Mouse (Mus musculus) gastrocnemius, adult 18-20 months (tissue): ENCODE results near the gene Gm10750. TPM values are rescaled to one million over a fixed set of nuclear protein-coding genes. Genes with fewer than 3 reads are reported as not detected.
"Not testable (repeated sequence)": the region's sequence is repeated elsewhere in the genome, so short reads cannot be mapped to it uniquely, and the experiment has no call there.

ENCODE experiments used
- DNase-seq: peaks from one replicate; pipeline ENCODE4 v3.0.0; 2021; ENCODE audit warnings: low spot score
- long read RNA-seq, 2 experiments: library from polyadenylated mRNA; stranded (forward); transcript quantifications; one replicate each; pipeline ENCODE4 v2.0.0; 2021
- total RNA-seq, 2 experiments: library from RNA; stranded (reverse); gene quantifications; 2 replicates each; pipeline ENCODE4 v1.2.3; 2021

Gm10750 gene
- not detected for total RNA-seq
- long read RNA-seq, experiment 1, result 0 reads
- long read RNA-seq, experiment 2, result 0 reads

DNA sequence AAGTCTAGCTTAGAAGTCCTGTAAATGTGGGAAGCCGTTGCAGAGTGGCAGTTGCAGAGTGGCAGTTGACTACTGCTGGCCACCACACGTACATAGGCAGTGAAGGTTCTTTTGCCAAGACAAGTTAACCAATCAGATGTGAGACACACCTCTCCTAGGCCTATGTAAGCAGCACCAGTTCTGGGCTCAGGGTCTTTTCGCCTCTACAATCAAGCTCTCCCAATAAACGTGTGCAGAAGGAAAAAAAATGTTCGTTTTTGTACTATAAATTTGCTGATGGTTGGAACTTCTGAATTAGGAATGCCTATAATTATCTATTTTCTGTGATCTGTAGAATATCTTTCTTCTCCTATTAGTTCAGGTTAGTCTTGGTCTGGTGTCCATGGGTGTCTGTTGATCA lies at the start of gene Gm10750:
Gene Gm10750 (minus strand): TSS at position 101 of the 400 bp plus-strand sequence.
- DNase-seq, result not testable (repeated sequence)

DNA sequence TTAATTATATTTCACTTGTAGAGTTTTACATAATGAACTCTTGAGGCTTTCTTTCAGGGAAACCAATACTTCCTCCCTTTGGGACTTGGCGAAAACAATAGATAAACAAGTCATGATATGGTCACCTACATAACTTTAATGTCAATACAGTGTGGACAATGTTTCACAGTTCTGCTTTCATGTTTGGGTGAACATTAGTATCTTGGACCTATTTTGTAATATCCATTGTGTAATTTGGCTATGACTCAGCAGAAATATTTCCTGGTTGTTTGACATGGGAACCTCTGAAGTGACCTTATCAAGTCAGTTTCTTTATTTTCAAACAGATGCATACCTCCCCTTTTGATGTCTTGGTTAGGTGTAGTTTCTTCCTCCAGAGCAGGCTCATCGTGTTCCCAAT lies 12.2 kb downstream of the Gm10750 start:
- no peak for DNase-seq

DNA sequence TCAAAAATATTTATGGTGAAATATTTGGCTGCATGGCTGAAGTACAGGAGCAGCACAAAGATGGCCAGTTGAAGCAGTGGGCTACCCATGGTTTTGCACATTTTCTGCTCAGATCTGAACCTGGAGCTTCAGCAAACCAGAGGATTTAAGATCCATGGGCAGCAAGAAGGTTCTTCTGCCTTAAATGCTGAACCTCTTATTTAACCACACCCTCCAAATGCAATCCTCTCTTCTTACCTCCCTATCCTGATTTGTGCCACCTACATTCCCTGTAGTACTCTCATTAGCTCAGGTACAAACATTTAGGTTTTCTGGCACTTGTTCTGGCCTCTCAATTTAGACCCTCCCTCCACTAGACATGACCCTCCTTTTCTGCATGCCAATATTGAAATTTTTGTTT lies 13.9 kb downstream of the Gm10750 start, which contains the start of gene Gm1330:
Gene Gm1330 (minus strand): TSS at position 101 of the 400 bp plus-strand sequence.
- DNase-seq, result no peak

DNA sequence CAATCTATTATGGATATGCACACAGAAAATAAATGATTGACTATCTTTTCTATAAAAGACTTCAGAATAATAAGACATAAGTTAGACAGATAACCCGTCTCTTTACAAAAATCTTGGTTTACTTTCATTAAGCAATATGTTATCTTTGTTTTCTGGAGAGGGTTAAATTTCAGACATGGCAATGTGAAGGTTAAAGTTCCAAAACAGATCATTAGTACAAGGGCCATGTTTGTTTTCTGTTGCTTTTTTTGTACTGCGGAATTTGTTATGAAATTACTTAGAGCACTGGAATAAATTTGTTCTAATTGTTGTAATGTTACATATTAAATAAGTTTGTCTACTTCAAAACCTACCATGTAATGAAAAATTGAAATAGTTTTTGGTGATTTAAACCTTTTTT lies 21.9 kb downstream of the Gm10750 start:
- DNase-seq, result no peak

Other genes with a start within 250 kb of the Gm10750 start
- not detected for gene Cst11, start 245.7 kb downstream of the Gm10750 start, total RNA-seq
- not detected for gene 8030411F24Rik, start 235.2 kb downstream of the Gm10750 start, total RNA-seq
- not detected for gene Cst12, start 227.9 kb downstream of the Gm10750 start, total RNA-seq
- not detected for gene Cst8, start 218.5 kb downstream of the Gm10750 start, total RNA-seq
- gene Cst13, start 197.2 kb downstream of the Gm10750 start, total RNA-seq, result not detected
- gene Cst9, start 182.1 kb downstream of the Gm10750 start, total RNA-seq, result not detected
- 1 to 10 TPM in 1 of 2 experiments, under 1 TPM in 1; 0.88 to 1.5 TPM for gene 9230104L09Rik, start 152.2 kb downstream of the Gm10750 start, total RNA-seq
- 100 to 1,000 TPM; 596 to 649 TPM for gene Cst3, start 141.5 kb downstream of the Gm10750 start, total RNA-seq
- not detected for gene Gm1330, start 14.0 kb downstream of the Gm10750 start, total RNA-seq